Mouse (Mus musculus): Measurements from ENCODE around the gene Lyplal1.

DNA sequence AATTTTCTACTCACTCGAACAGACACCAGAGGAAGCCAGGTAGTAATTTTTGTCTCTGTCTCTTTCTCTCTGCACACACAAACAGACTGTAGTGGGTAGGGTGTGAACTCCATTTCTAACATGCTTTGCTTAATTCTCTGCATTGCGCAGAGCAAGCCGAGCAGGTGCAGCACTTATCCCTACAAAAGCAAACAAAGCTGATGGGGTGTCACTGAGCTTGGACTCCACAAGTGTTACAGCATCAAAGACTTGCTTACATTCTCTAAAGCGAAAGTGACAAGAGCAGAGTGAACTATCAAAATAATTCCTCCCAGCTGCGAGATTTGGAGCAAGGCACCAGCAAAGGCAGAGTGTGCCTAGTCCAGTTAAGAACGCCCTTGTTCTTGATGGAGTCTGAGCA lies 28.3 kb upstream of the Lyplal1 start:
- TF ChIP-seq CTCF (IDR thresholded peaks at IDR 0.05; ENCODE audit: borderline replicate concordance, insufficient read depth, low read length), result no peak
- no peak for TF ChIP-seq POLR2A (IDR thresholded peaks at IDR 0.05; ENCODE audit: low read depth, low read length)
